Mouse (Mus musculus) heart, postnatal 25 days (tissue): ENCODE data around the gene Cdc25a. TPM values are rescaled to one million over a fixed set of nuclear protein-coding genes. Genes with fewer than 3 reads are reported as not detected.

Experiments
- DNase-seq: peaks from one replicate; pipeline ENCODE4 v3.0.0; 2022; ENCODE audit warnings: low spot score
- intact Hi-C: fragments of 180-260 bp; cut with DNase I; formaldehyde crosslinking; loops from one replicate; pipeline ENCODE4 v1.15.1; 2025
- total RNA-seq, 2 experiments: library from RNA; stranded (reverse); gene quantifications; 2 replicates each; pipeline ENCODE4 v1.2.3; 2021

The Cdc25a gene
- total RNA-seq, result 1 to 10 TPM; 5.1 to 6.1 TPM

GRCm38 (mm10) chr9:109874797-109875691 is at the start of gene Cdc25a:
TSS of gene Cdc25a (plus strand) at chr9:109875579.
- intact Hi-C loops, result no loop called here
- peak; percentile 97 for DNase-seq

GRCm38 (mm10) chr9:109825739-109826138 is 49.6 kb upstream of the Cdc25a start:
- no peak for DNase-seq
- intact Hi-C loops, result no loop called here

GRCm38 (mm10) chr9:109826181-109826580 is 49.2 kb upstream of the Cdc25a start:
- intact Hi-C loops, result no loop called here
- no peak for DNase-seq

GRCm38 (mm10) chr9:109832391-109833087 is 42.8 kb upstream of the Cdc25a start, which contains the start of gene Nme6:
TSS of gene Nme6 (plus strand) at chr9:109832749.
- intact Hi-C loops, result loop anchor here (5.0 to 10.0 kb wide), 2 partner anchors 145 to 708 kb away; no protein-coding TSS in a partner anchor
- peak; percentile 59 for DNase-seq

- intact Hi-C loops, result loop anchor here (5.0 to 10.0 kb wide), 2 partner anchors 146 to 708 kb away; no protein-coding TSS in a partner anchor
- no peak for DNase-seq
Observed at GRCm38 (mm10) chr9:109833088-109833412, 42.3 kb upstream of the Cdc25a start.

GRCm38 (mm10) chr9:109849312-109849758 is 26.0 kb upstream of the Cdc25a start, which contains the start of gene Camp:
TSS of gene Camp (minus strand) at chr9:109849617.
- DNase-seq, result peak; percentile 70
- intact Hi-C loops, result no loop called here

GRCm38 (mm10) chr9:109850099-109850498 is 25.3 kb upstream of the Cdc25a start:
- DNase-seq, result no peak
- intact Hi-C loops, result no loop called here

- intact Hi-C loops, result no loop called here
- no peak for DNase-seq
Observed at GRCm38 (mm10) chr9:109854341-109854740, 21.0 kb upstream of the Cdc25a start.

GRCm38 (mm10) chr9:109855947-109856346 is 19.4 kb upstream of the Cdc25a start:
- no peak for DNase-seq
- intact Hi-C loops, result no loop called here

- peak; percentile 9 for DNase-seq
- intact Hi-C loops, result loop anchor here (1.0 to 10.0 kb wide), 3 partner anchors 177 to 858 kb away; no protein-coding TSS in a partner anchor
Observed at GRCm38 (mm10) chr9:109862397-109863044, 12.9 kb upstream of the Cdc25a start.

GRCm38 (mm10) chr9:109863085-109863484 is 12.3 kb upstream of the Cdc25a start:
- intact Hi-C loops, result loop anchor here (10.0 kb wide), 2 partner anchors 738 to 858 kb away; no protein-coding TSS in a partner anchor

GRCm38 (mm10) chr9:109866218-109866617 is 9.2 kb upstream of the Cdc25a start:
- DNase-seq, result no peak
- intact Hi-C loops, result loop anchor here (10.0 kb wide), 2 partner anchors 741 to 861 kb away; no protein-coding TSS in a partner anchor

More at GRCm38 (mm10) chr9:109863085-109863484, 12.3 kb upstream of the Cdc25a start:
- no peak for DNase-seq

GRCm38 (mm10) chr9:109870983-109871572 is 4.3 kb upstream of the Cdc25a start:
- DNase-seq, result no peak
- intact Hi-C loops, result no loop called here

GRCm38 (mm10) chr9:109875695-109876601 is 569 bp downstream of the Cdc25a start:
- DNase-seq, result no peak
- intact Hi-C loops, result no loop called here

GRCm38 (mm10) chr9:109876756-109877155 is 1.4 kb downstream of the Cdc25a start:
- intact Hi-C loops, result no loop called here
- DNase-seq, result no peak

- no peak for DNase-seq
- intact Hi-C loops, result no loop called here
Observed at GRCm38 (mm10) chr9:109877666-109878065, 2.3 kb downstream of the Cdc25a start.

GRCm38 (mm10) chr9:109879305-109879704 is 3.9 kb downstream of the Cdc25a start:
- no peak for DNase-seq
- intact Hi-C loops, result no loop called here

GRCm38 (mm10) chr9:109886259-109886658 is 10.9 kb downstream of the Cdc25a start:
- DNase-seq, result no peak
- intact Hi-C loops, result no loop called here

- intact Hi-C loops, result no loop called here
- no peak for DNase-seq
Observed at GRCm38 (mm10) chr9:109887321-109887720, 11.9 kb downstream of the Cdc25a start.
